Mouse (Mus musculus) thymus, adult 2 months (tissue): Measurements from ENCODE around the gene Mast3.

Experiments used
- CTCF ChIP-seq: fragments of 200-500 bp; IDR thresholded peaks from 2 replicates; pipeline ENCODE4 v1.5.1; 2012; ENCODE audit warnings: mild to moderate bottlenecking, control low read depth, low read length, moderate library complexity, borderline replicate concordance; ENCODE audit not compliant: control insufficient read depth, poor library complexity, insufficient read depth; ENCODE audit errors: extremely low read depth
- POLR2A ChIP-seq: fragments of 200-500 bp; IDR thresholded peaks from 2 replicates; pipeline ENCODE4 v1.6.1; 2012; ENCODE audit warnings: mild to moderate bottlenecking, low read length, control low read depth, moderate library complexity; ENCODE audit not compliant: control insufficient read depth, poor library complexity, insufficient read depth; ENCODE audit errors: extremely low read depth

DNA sequence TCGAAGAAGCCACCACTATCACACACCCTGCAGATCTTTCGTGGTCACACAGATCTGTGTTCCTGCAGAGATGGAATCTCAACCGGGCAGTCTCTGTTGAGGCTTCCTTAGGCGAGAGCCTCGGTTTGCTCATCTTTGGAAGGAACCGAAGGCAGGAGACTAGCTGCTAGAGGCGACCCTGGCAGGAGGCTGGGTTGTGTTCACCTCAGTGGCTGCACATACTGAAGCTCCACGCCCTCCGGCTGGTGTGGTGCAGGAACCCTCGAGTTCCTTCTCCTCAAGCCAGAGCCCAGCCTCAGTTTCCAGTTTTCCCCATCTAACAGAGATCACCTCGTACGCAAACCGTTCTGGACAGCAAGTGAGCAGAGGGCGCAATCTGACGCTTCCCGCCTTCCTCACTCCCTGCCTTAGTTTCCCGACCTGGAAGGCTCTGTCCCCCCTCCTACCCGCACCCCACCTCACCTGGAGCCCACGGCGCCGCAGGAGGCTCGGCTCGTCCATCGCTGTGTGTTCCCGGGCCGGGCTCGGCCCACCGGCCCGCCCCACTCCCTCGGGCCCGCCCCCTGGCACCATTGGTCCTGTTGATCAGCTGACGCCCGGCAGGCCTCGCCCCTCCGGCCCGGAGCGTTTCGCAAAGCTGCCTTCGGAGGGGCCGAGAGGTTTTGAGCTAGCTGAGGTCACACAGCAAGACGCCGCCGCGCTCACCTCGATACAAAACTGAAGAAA is at the start of gene Mast3:
- peak; percentile 38; the same call in 1 of the 2 replicates for TF ChIP-seq CTCF
- 0 out of 2 replicates have a peak, but pooled peaks have one; percentile 20 for TF ChIP-seq POLR2A
